ENCODE assay signal across 10 mouse cellular contexts in genomic region chr8:120285878-120286277, GRCm38 (mm10). TPM values are rescaled to one million over a fixed set of nuclear protein-coding genes. Genes with fewer than 3 reads are reported as not detected.
DNase-seq lines count a peak whose midpoint lies in the region; ATAC-seq and TF ChIP-seq lines count a peak whose summit lies in the region.
"Had no signal": no experiment of that assay in that cellular context is flagged by ENCODE, and none has a peak within 500 bp of the region (broad histone marks: within the 10 kb centered on the region; RNA-seq: fewer than 3 reads in every experiment).

No protein-coding gene starts in this region.

- no peak overlapping the region for H3K9ac ChIP-seq in hindbrain, embryonic 15.5 days
- H3K9ac ChIP-seq in hindbrain, postnatal 0 days (replicated peaks; ENCODE audit: low read length), result no peak overlapping the region
- peak overlapping the region; percentile 26; the same call in 1 of the 2 replicates for H3K9ac ChIP-seq in neural tube, embryonic 12.5 days
- H3K9ac ChIP-seq in limb, embryonic 15.5 days, result no peak overlapping the region

- no peak for ATAC-seq in hindbrain, embryonic 15.5 days (ENCODE audit: low FRiP score, low read depth)
- ATAC-seq in hindbrain, postnatal 0 days, result no peak
- ATAC-seq in neural tube, embryonic 12.5 days (ENCODE audit: low FRiP score, low read depth), result no peak
- no peak for ATAC-seq in limb, embryonic 15.5 days (ENCODE audit: insufficient number of reproducible peaks, low FRiP score, low TSS enrichment, low read depth)

- 0 out of 2 replicates have a peak overlapping the region, but pooled peaks have one; percentile 18 for H3K27ac ChIP-seq in hindbrain, embryonic 15.5 days (replicated peaks)
- H3K27ac ChIP-seq in hindbrain, postnatal 0 days, result no peak overlapping the region
- no peak overlapping the region for H3K27ac ChIP-seq in neural tube, embryonic 12.5 days
- H3K27ac ChIP-seq in limb, embryonic 15.5 days, result peak overlapping the region; percentile 71
- H3K27ac ChIP-seq: liver, embryonic 14.5 days had no signal

- H3K27me3 ChIP-seq in hindbrain, embryonic 15.5 days, result 0 out of 2 replicates have a peak, but pooled peaks cover 3% of the 10 kb centered on the region
- H3K27me3 ChIP-seq in hindbrain, postnatal 0 days (ENCODE audit: insufficient read depth, low read length), result no peaks in the 10 kb centered on the region
- H3K27me3 ChIP-seq in neural tube, embryonic 12.5 days (replicated peaks), result no peaks in the 10 kb centered on the region
- no peaks in the 10 kb centered on the region for H3K27me3 ChIP-seq in limb, embryonic 15.5 days

- no peak overlapping the region for H3K4me3 ChIP-seq in hindbrain, embryonic 15.5 days
- H3K4me3 ChIP-seq in hindbrain, postnatal 0 days (ENCODE audit: low read length), result no peak overlapping the region
- H3K4me3 ChIP-seq in neural tube, embryonic 12.5 days, result no peak overlapping the region
- no peak overlapping the region for H3K4me3 ChIP-seq in limb, embryonic 15.5 days

- WGBS in hindbrain, embryonic 15.5 days, result 66% methylated on average over 9 of the region's 9 CpGs
- WGBS in hindbrain, postnatal 0 days, result 66% methylated on average over 9 of the region's 9 CpGs
- 80% methylated on average over 9 of the region's 9 CpGs for WGBS in neural tube, embryonic 12.5 days
- WGBS in limb, embryonic 15.5 days, result 51% methylated on average over 9 of the region's 9 CpGs

- no peaks in the 10 kb centered on the region for H3K9me3 ChIP-seq in hindbrain, embryonic 15.5 days
- H3K9me3 ChIP-seq in hindbrain, postnatal 0 days (ENCODE audit: low read length), result no peaks in the 10 kb centered on the region
- H3K9me3 ChIP-seq in neural tube, embryonic 12.5 days, result no peaks in the 10 kb centered on the region
- no peaks in the 10 kb centered on the region for H3K9me3 ChIP-seq in limb, embryonic 15.5 days

- DNase-seq in hindbrain, postnatal 0 days (ENCODE audit: low spot score), result no peak
- no peak for DNase-seq in neural tube, embryonic 10.5 days (ENCODE audit: extremely low spot score, low spot score)
- peak; percentile 68 for DNase-seq in thymus, postnatal 4 days
- DNase-seq in layer of hippocampus, postnatal 10 days (ENCODE audit: low spot score in 2 of 2), result no peak
- DNase-seq: gastrocnemius, postnatal 36 days; kidney, postnatal 4 days had no signal

- no peaks in the 10 kb centered on the region for H3K36me3 ChIP-seq in hindbrain, embryonic 15.5 days
- H3K36me3 ChIP-seq in hindbrain, postnatal 0 days (ENCODE audit: insufficient read depth, low read length), result no peaks in the 10 kb centered on the region
- no peaks in the 10 kb centered on the region for H3K36me3 ChIP-seq in neural tube, embryonic 12.5 days
- no peaks in the 10 kb centered on the region for H3K36me3 ChIP-seq in limb, embryonic 15.5 days

- peaks cover 73% of the 10 kb centered on the region for H3K4me1 ChIP-seq in hindbrain, embryonic 15.5 days (replicated peaks)
- H3K4me1 ChIP-seq in hindbrain, postnatal 0 days (ENCODE audit: insufficient read depth, low read length), result peaks cover 37% of the 10 kb centered on the region
- peaks cover 86% of the 10 kb centered on the region for H3K4me1 ChIP-seq in neural tube, embryonic 12.5 days
- H3K4me1 ChIP-seq in limb, embryonic 15.5 days, result peaks cover 91% of the 10 kb centered on the region

- TF ChIP-seq CTCF in hindbrain, postnatal 0 days (IDR thresholded peaks at IDR 0.05; ENCODE audit: low read depth), result no peak

- H3K4me2 ChIP-seq in hindbrain, embryonic 15.5 days, result no peak overlapping the region
- H3K4me2 ChIP-seq in hindbrain, postnatal 0 days (ENCODE audit: low read depth, low read length), result no peak overlapping the region
- H3K4me2 ChIP-seq in neural tube, embryonic 12.5 days (replicated peaks), result no peak overlapping the region
- H3K4me2 ChIP-seq in limb, embryonic 15.5 days, result no peak overlapping the region

RNA-seq across cellular contexts. Expression of gene Gse1, which starts 57.6 kb away (rescaled TPM):
- 15.4 and 20.1 TPM in 2 replicates for polyA plus RNA-seq in hindbrain, embryonic 15.5 days (2015; fragmentation: Nextera tagmentation; extraction: Ambion mirVana)
- total RNA-seq in hindbrain, postnatal 0 days (2014; rRNA removed), result 37.5 and 48.3 TPM in 2 replicates
- polyA plus RNA-seq in hindbrain, postnatal 0 days (2015; fragmentation: Nextera tagmentation; extraction: Ambion mirVana), result 12.3 and 13.4 TPM in 2 replicates
- 26.0 and 30.5 TPM in 2 replicates for polyA plus RNA-seq in neural tube, embryonic 12.5 days (2016; fragmentation: Nextera tagmentation; extraction: Ambion mirVana)
- 6.8 and 7.3 TPM in 2 replicates for polyA plus RNA-seq in limb, embryonic 15.5 days (2015; fragmentation: Nextera tagmentation; extraction: Ambion mirVana)
- total RNA-seq in layer of hippocampus, postnatal 10 days (2021), result 10 to 100 TPM; 65.0 to 79.3 TPM

Comparison
In these comparisons a context has a peak if more than half of its experiments do, and no peak if none do; other contexts are left out.
1. H3K27ac ChIP-seq: peak in hindbrain, embryonic 15.5 days (single experiment) and limb, embryonic 15.5 days (single experiment); none in hindbrain, postnatal 0 days (single experiment) and neural tube, embryonic 12.5 days (single experiment).